25 mouse cellular contexts compared by ENCODE assay signal in genomic region chr4:107580883-107581282, GRCm38 (mm10).
"Had no signal": no experiment of that assay in that cellular context is flagged by ENCODE, and none has a peak within 500 bp of the region (broad histone marks: within the 10 kb centered on the region; RNA-seq: fewer than 3 reads in every experiment).

No protein-coding gene starts in this region.

- H3K4me3 ChIP-seq: heart, adult 2 months; heart, embryonic 13.5 days; heart, embryonic 15.5 days; hindbrain, embryonic 13.5 days; hindbrain, embryonic 15.5 days; kidney, embryonic 15.5 days; limb, embryonic 13.5 days; limb, embryonic 15.5 days; liver, embryonic 12.5 days had no signal

- H3K36me3 ChIP-seq: heart, embryonic 13.5 days; heart, embryonic 15.5 days; hindbrain, embryonic 13.5 days; hindbrain, embryonic 15.5 days; kidney, embryonic 15.5 days; limb, embryonic 13.5 days; limb, embryonic 15.5 days; liver, embryonic 12.5 days had no signal

- H3K27ac ChIP-seq: heart, adult 2 months; heart, embryonic 13.5 days; heart, embryonic 15.5 days; hindbrain, embryonic 13.5 days; hindbrain, embryonic 15.5 days; hindbrain, postnatal 0 days; kidney, embryonic 15.5 days; kidney, postnatal 0 days; limb, embryonic 13.5 days; limb, embryonic 15.5 days; liver, embryonic 12.5 days had no signal

- H3K27me3 ChIP-seq: hindbrain, embryonic 13.5 days; hindbrain, embryonic 15.5 days; kidney, embryonic 15.5 days; limb, embryonic 15.5 days had no signal

- H3K4me2 ChIP-seq: heart, embryonic 11.5 days; heart, embryonic 13.5 days; heart, embryonic 15.5 days; hindbrain, embryonic 13.5 days; hindbrain, embryonic 15.5 days; kidney, embryonic 15.5 days; limb, embryonic 13.5 days; limb, embryonic 15.5 days; liver, embryonic 12.5 days had no signal

- H3K4me1 ChIP-seq: heart, embryonic 13.5 days; heart, embryonic 15.5 days; liver, embryonic 12.5 days had no signal

- H3K9me3 ChIP-seq: heart, embryonic 13.5 days; heart, embryonic 15.5 days; hindbrain, embryonic 13.5 days; hindbrain, embryonic 15.5 days; kidney, embryonic 15.5 days; limb, embryonic 13.5 days; limb, embryonic 15.5 days; liver, embryonic 12.5 days had no signal

- H3K9ac ChIP-seq: heart, embryonic 13.5 days; heart, embryonic 15.5 days; hindbrain, embryonic 13.5 days; hindbrain, embryonic 15.5 days; kidney, embryonic 15.5 days; limb, embryonic 13.5 days; limb, embryonic 15.5 days; liver, embryonic 12.5 days had no signal

- ATAC-seq: hindbrain, postnatal 0 days; intestine, embryonic 16.5 days; liver, embryonic 12.5 days had no signal

- DNase-seq: gastrocnemius, postnatal 14 days; gastrocnemius, postnatal 36 days; heart, adult 11 months; heart, adult 2 months; heart, postnatal 14 days; heart, postnatal 36 days; kidney, adult 11 months; kidney, adult 2 months; kidney, adult 9 months; kidney, postnatal 14 days; kidney, postnatal 36 days; layer of hippocampus, adult 9-11 months; layer of hippocampus, postnatal 36 days had no signal
